8 mouse cellular contexts compared by ENCODE assay signal in the genomic region with DNA sequence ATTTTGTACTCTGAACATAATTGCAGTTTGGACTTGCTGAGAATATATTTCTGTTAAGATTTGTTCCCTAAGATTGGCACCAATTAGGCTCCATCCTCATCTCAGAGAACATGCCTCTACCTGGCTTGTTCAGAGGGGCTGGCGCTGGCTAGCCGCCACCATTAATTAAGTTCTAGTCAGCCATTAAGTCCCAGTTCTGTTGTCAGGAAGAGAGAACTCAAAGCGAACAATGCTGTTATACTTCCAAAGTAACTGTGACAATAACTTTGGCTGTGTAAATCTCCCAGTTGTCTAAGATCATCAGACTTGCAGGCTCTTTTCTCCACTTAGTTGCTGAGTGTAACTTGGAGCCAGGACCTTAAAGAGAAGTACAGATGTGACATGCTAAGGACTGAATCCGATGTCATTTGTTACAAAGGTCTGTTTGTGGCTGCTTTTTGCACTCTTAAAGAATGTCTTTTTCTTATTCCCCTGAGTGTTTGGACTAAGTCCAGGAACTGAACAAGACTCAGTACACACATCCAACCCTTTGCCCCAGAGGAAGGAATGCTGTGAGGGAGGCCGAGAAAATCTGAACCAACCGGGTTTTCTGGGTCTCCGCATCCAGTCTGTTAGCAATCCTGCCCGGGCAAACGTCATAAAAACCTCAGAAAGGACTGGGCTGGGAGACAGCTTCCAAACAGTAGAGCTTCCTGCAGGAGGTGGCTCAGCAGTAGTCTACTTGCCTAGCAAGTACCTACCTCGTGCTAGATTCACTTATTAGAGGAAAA. TPM values are rescaled to one million over a fixed set of nuclear protein-coding genes. Genes with fewer than 3 reads are reported as not detected.
DNase-seq lines count a peak whose midpoint lies in the region.

No protein-coding gene starts in this region.

- peak; percentile 88 for DNase-seq in urinary bladder, postnatal 14 days (ENCODE audit: low spot score)
- no peak for DNase-seq in urinary bladder, adult 2 months (ENCODE audit: low spot score)
- DNase-seq in forelimb bud, embryonic 11.5 days (ENCODE audit: low read depth, low spot score) = peak; percentile 65
- DNase-seq in kidney, adult 18-20 months = peak; percentile 73
- DNase-seq in lung, postnatal 10 days = peak; percentile 87
- DNase-seq in thymus, postnatal 14 days = no peak
- no peak for DNase-seq in layer of hippocampus, postnatal 14 days (ENCODE audit: low spot score in 2 of 2)
- no peak for DNase-seq in cerebellum, postnatal 25 days

RNA-seq across cellular contexts. Expression of a gene that starts 6.3 kb away (rescaled TPM):
- 325 and 346 TPM in 2 replicates for polyA plus RNA-seq in urinary bladder, adult 2 months (2012; rRNA removed)
- 100 to 1,000 TPM; 379 to 416 TPM for total RNA-seq in layer of hippocampus, postnatal 14 days (2021)

RNA-seq across cellular contexts. Expression of a gene that starts 13.3 kb away (rescaled TPM):
- 2.6 and 4.1 TPM in 2 replicates for polyA plus RNA-seq in urinary bladder, adult 2 months (2012; rRNA removed)
- 1 to 10 TPM; 2.9 to 3.3 TPM for total RNA-seq in layer of hippocampus, postnatal 14 days (2021)

RNA-seq across cellular contexts. Expression of a gene that starts 22.9 kb away (rescaled TPM):
- polyA plus RNA-seq in urinary bladder, adult 2 months (2012; rRNA removed) = 246 and 303 TPM in 2 replicates
- total RNA-seq in layer of hippocampus, postnatal 14 days (2021) = 10 to 100 TPM; 58.2 to 61.2 TPM

RNA-seq across cellular contexts. Expression of a gene that starts 31.6 kb away (rescaled TPM):
- polyA plus RNA-seq in urinary bladder, adult 2 months (2012; rRNA removed) = 29.4 and 39.9 TPM in 2 replicates
- total RNA-seq in layer of hippocampus, postnatal 14 days (2021) = 1 to 10 TPM; 3.9 to 4.2 TPM

RNA-seq across cellular contexts. Expression of a gene that starts 34.8 kb away (rescaled TPM):
- 16.4 and 18.6 TPM in 2 replicates for polyA plus RNA-seq in urinary bladder, adult 2 months (2012; rRNA removed)
- 10 to 100 TPM; 31.4 to 33.9 TPM for total RNA-seq in layer of hippocampus, postnatal 14 days (2021)

Comparison
In these comparisons a context has a peak if more than half of its experiments do, and no peak if none do; other contexts are left out.
1. DNase-seq: peak in urinary bladder, postnatal 14 days (single experiment), forelimb bud, embryonic 11.5 days (single experiment), kidney, adult 18-20 months (single experiment) and lung, postnatal 10 days (single experiment); none in urinary bladder, adult 2 months (single experiment), thymus, postnatal 14 days (single experiment), layer of hippocampus, postnatal 14 days (0 of 2) and cerebellum, postnatal 25 days (0 of 2).